Comparison of ENCODE assay signal across 7 mouse cellular contexts in the genomic region with DNA sequence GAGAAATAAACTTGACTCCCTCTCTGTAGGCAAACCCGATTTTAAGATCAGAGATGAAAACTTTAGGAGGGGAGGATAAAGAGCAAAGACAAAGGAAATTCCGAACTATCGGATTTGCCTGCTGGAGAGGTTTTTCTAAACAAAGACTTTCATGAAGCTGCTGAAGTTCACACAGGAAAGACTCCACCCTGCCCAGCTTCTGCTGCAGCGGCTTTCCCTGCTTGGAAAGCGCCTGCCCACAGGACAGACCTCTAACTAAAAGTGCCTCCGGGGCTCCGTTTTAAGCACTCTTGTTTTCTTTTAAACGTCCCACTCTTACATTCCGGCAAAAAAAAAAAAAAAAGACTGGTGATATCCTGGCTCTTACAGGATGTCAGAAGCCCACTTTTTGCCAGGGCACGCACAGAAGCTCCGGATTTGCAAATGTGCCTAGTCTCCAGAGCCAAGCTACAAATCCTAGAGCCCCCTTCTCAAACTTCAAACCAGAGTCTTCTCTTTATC. TPM values are rescaled to one million over a fixed set of nuclear protein-coding genes. Genes with fewer than 3 reads are reported as not detected.
A peak's percentile ranks its signal among the peaks of the same experiment; 100 is the strongest.
DNase-seq lines count a peak whose midpoint lies in the region; ATAC-seq and TF ChIP-seq lines count a peak whose summit lies in the region.

No protein-coding gene starts in this region.

- no peak for TF ChIP-seq POLR2A in brain, embryonic 14.5 days (IDR thresholded peaks at IDR 0.05; ENCODE audit: borderline replicate concordance, extremely low read depth, insufficient read depth, insufficient read length, poor library complexity, severe bottlenecking)

- peak; percentile 45 for DNase-seq in Muller cell, postnatal 12 days (ENCODE audit: inconsistent ontology term)
- peak; percentile 65 for DNase-seq in brain, embryonic 14.5 days (ENCODE audit: low read depth)
- peak; percentile 56 for DNase-seq in limb, embryonic 10.5 days (ENCODE audit: low spot score)
- no peak for DNase-seq in MN1 (ENCODE audit: low spot score)
- DNase-seq in left cerebral cortex, adult 11 months (ENCODE audit: low spot score): no peak

- no peaks in the 10 kb centered on the region for H3K36me3 ChIP-seq in heart, embryonic 11.5 days (ENCODE audit: control insufficient read depth, insufficient read depth, low read length)
- no peaks in the 10 kb centered on the region for H3K36me3 ChIP-seq in limb, embryonic 10.5 days
- H3K36me3 ChIP-seq in midbrain, embryonic 13.5 days: no peaks in the 10 kb centered on the region

- 0 out of 2 replicates have a peak, but pooled peaks have one; percentile 46 for ATAC-seq in heart, embryonic 11.5 days (replicated peaks; ENCODE audit: insufficient number of reproducible peaks, low FRiP score, low TSS enrichment)
- peak; percentile 65; the same call in 1 of the 2 replicates for ATAC-seq in midbrain, embryonic 13.5 days

- H3K27ac ChIP-seq in heart, embryonic 11.5 days (ENCODE audit: low read depth, low read length): peak overlapping the region; percentile 91
- H3K27ac ChIP-seq in limb, embryonic 10.5 days: peak overlapping the region; percentile 90
- H3K27ac ChIP-seq in midbrain, embryonic 13.5 days: no peak overlapping the region

- WGBS in heart, embryonic 11.5 days (ENCODE audit: insufficient replicate concordance): 4% methylated on average over 11 of the region's 11 CpGs
- 8% methylated on average over 11 of the region's 11 CpGs for WGBS in limb, embryonic 10.5 days
- 10% methylated on average over 11 of the region's 11 CpGs for WGBS in midbrain, embryonic 13.5 days

- H3K4me2 ChIP-seq in heart, embryonic 11.5 days: peak overlapping the region; percentile 66
- peak overlapping the region; percentile 55 for H3K4me2 ChIP-seq in midbrain, embryonic 13.5 days (replicated peaks)

- H3K4me1 ChIP-seq in heart, embryonic 11.5 days (ENCODE audit: control insufficient read depth, insufficient read depth, low read length): no peaks in the 10 kb centered on the region
- no peaks in the 10 kb centered on the region for H3K4me1 ChIP-seq in limb, embryonic 10.5 days
- H3K4me1 ChIP-seq in midbrain, embryonic 13.5 days (replicated peaks): peaks cover 15% of the 10 kb centered on the region

- no peaks in the 10 kb centered on the region for H3K27me3 ChIP-seq in heart, embryonic 11.5 days (ENCODE audit: control insufficient read depth, insufficient read depth, low read length)
- H3K27me3 ChIP-seq in limb, embryonic 10.5 days (ENCODE audit: low read depth, poor library complexity, severe bottlenecking): no peaks in the 10 kb centered on the region
- no peaks in the 10 kb centered on the region for H3K27me3 ChIP-seq in midbrain, embryonic 13.5 days

- no peaks in the 10 kb centered on the region for H3K9me3 ChIP-seq in heart, embryonic 11.5 days (replicated peaks; ENCODE audit: control insufficient read depth, low read length)
- H3K9me3 ChIP-seq in limb, embryonic 10.5 days (replicated peaks): no peaks in the 10 kb centered on the region
- no peaks in the 10 kb centered on the region for H3K9me3 ChIP-seq in midbrain, embryonic 13.5 days

- H3K9ac ChIP-seq in heart, embryonic 11.5 days (ENCODE audit: low read depth, low read length): peak overlapping the region; percentile 78
- H3K9ac ChIP-seq in midbrain, embryonic 13.5 days (replicated peaks): peak overlapping the region; percentile 43

- H3K4me3 ChIP-seq in heart, embryonic 11.5 days (ENCODE audit: low read depth, low read length): peak overlapping the region; percentile 62
- peak overlapping the region; percentile 59 for H3K4me3 ChIP-seq in limb, embryonic 10.5 days
- peak overlapping the region; percentile 42 for H3K4me3 ChIP-seq in midbrain, embryonic 13.5 days (replicated peaks)

- no peak for TF ChIP-seq CTCF in brain, embryonic 14.5 days (IDR thresholded peaks at IDR 0.05; ENCODE audit: borderline replicate concordance, extremely low read depth, insufficient read depth, insufficient read length)

RNA-seq across cellular contexts. Expression of gene Col5a2, which starts 0.8 kb away (rescaled TPM):
- polyA plus RNA-seq in brain, embryonic 14.5 days (2012; rRNA removed): 11.4 and 24.5 TPM in 2 replicates
- 32.3 and 39.4 TPM in 2 replicates for polyA plus RNA-seq in heart, embryonic 11.5 days (2014; fragmentation: Nextera tagmentation; extraction: Ambion mirVana)
- polyA plus RNA-seq in limb, embryonic 10.5 days (2016; fragmentation: Nextera tagmentation; extraction: Ambion mirVana): 22.4 and 31.1 TPM in 2 replicates
- 13.8 and 16.5 TPM in 2 replicates for polyA plus RNA-seq in midbrain, embryonic 13.5 days (2015; fragmentation: Nextera tagmentation; extraction: Ambion mirVana)

Comparison
In these comparisons a context has a peak if more than half of its experiments do, and no peak if none do; other contexts are left out.
1. DNase-seq: peak in Muller cell, postnatal 12 days (single experiment), brain, embryonic 14.5 days (single experiment) and limb, embryonic 10.5 days (single experiment); none in MN1 (single experiment) and left cerebral cortex, adult 11 months (single experiment).
2. Peak in every context shown above with its lines, with median percentiles within 50 percentile points of each other: H3K4me3 ChIP-seq.